Mouse (Mus musculus) adrenal gland, postnatal 10 days (tissue): ENCODE data around the gene Surf1. TPM values are rescaled to one million over a fixed set of nuclear protein-coding genes. Genes with fewer than 3 reads are reported as not detected.

Experiments
- DNase-seq: peaks from one replicate; pipeline ENCODE4 v3.0.0; 2021; ENCODE audit warnings: mixed read lengths
- long read RNA-seq, 2 experiments: library from polyadenylated mRNA; stranded (forward); transcript quantifications; one replicate each; pipeline ENCODE4 v2.0.0; 2021
- total RNA-seq, 2 experiments: library from RNA; stranded (reverse); gene quantifications; 2 replicates each; pipeline ENCODE4 v1.2.3; 2021

Gene Surf1
- 10 to 100 TPM; 78.4 to 81.5 TPM for total RNA-seq
- long read RNA-seq, experiment 1, transcript Surf1-201 (9 exons, 1,173 nt), result major isoform, 52 of 91 reads
- long read RNA-seq, experiment 1, transcript Surf1-209 (9 exons, 1,151 nt), result minor isoform, 5 of 91 reads
- long read RNA-seq, experiment 1, partial matches to known transcripts, result 14 of 91 reads
- long read RNA-seq, experiment 1, other reads (novel, unspliced or antisense), result 20 of 91 reads
- long read RNA-seq, experiment 2, transcript Surf1-201 (9 exons, 1,173 nt), result major isoform, 22 of 53 reads
- long read RNA-seq, experiment 2, transcript Surf1-209 (9 exons, 1,151 nt), result minor isoform, 9 of 53 reads
- long read RNA-seq, experiment 2, partial matches to known transcripts, result 5 of 53 reads
- long read RNA-seq, experiment 2, other reads (novel, unspliced or antisense), result 15 of 53 reads

GRCm38 (mm10) chr2:26915927-26916728, at the start of gene Surf1, which contains the start of gene Surf2:
TSS of gene Surf1 (minus strand) at chr2:26916530.
TSS of gene Surf2 (plus strand) at chr2:26916367.
- peak; percentile 85 for DNase-seq

GRCm38 (mm10) chr2:26964724-26965370, 48.5 kb upstream of the Surf1 start:
- no peak for DNase-seq

- peak; percentile 95 for DNase-seq
Observed at GRCm38 (mm10) chr2:26963923-26964723, 47.8 kb upstream of the Surf1 start, which contains the start of gene Rexo4. TSS of gene Rexo4 (minus strand) at chr2:26964386.

GRCm38 (mm10) chr2:26960756-26961155, 44.4 kb upstream of the Surf1 start:
- DNase-seq, result no peak

- DNase-seq, result no peak
Observed at GRCm38 (mm10) chr2:26957488-26957859, 41.1 kb upstream of the Surf1 start.

GRCm38 (mm10) chr2:26956811-26957487, 40.6 kb upstream of the Surf1 start:
- no peak for DNase-seq

- DNase-seq, result no peak
Observed at GRCm38 (mm10) chr2:26954735-26955395, 38.5 kb upstream of the Surf1 start.

- DNase-seq, result no peak
Observed at GRCm38 (mm10) chr2:26952866-26953265, 36.5 kb upstream of the Surf1 start.

- no peak for DNase-seq
Observed at GRCm38 (mm10) chr2:26952193-26952592, 35.9 kb upstream of the Surf1 start.

- no peak for DNase-seq
Observed at GRCm38 (mm10) chr2:26951346-26951905, 35.1 kb upstream of the Surf1 start.

- no peak for DNase-seq
Observed at GRCm38 (mm10) chr2:26950411-26950810, 34.1 kb upstream of the Surf1 start.

- DNase-seq, result no peak
Observed at GRCm38 (mm10) chr2:26943253-26943652, 26.9 kb upstream of the Surf1 start.

GRCm38 (mm10) chr2:26941539-26941938, 25.2 kb upstream of the Surf1 start:
- no peak for DNase-seq

- no peak for DNase-seq
Observed at GRCm38 (mm10) chr2:26936425-26936824, 20.1 kb upstream of the Surf1 start.

GRCm38 (mm10) chr2:26935286-26935685, 19.0 kb upstream of the Surf1 start:
- DNase-seq, result no peak

- DNase-seq, result peak; percentile 97
Observed at GRCm38 (mm10) chr2:26933304-26934055, 17.1 kb upstream of the Surf1 start, which contains the start of the genes Surf4 and Stkld1. TSS of gene Surf4 (minus strand) at chr2:26933928. TSS of gene Stkld1 (plus strand) at chr2:26934047.

- DNase-seq, result peak; percentile 58
Observed at GRCm38 (mm10) chr2:26932473-26933303, 16.4 kb upstream of the Surf1 start.

GRCm38 (mm10) chr2:26930390-26930789, 14.1 kb upstream of the Surf1 start:
- DNase-seq, result peak; percentile 77
